Mouse (Mus musculus): ENCODE results near the gene Map2k1.

GRCm38 (mm10) chr9:64273757-64274156 lies 20.3 kb upstream of the Map2k1 start:
- TF ChIP-seq MAFK (IDR thresholded peaks at IDR 0.05; ENCODE audit: insufficient read depth, low read depth, low read length) (no peak), ZNF384 (IDR thresholded peaks at IDR 0.05; ENCODE audit: low read depth, low read length) (no peak)

Measured in ES-E14 (cell line).